Mouse (Mus musculus): ENCODE data around the gene Ddx19a. TPM values are rescaled to one million over a fixed set of nuclear protein-coding genes. Genes with fewer than 3 reads are reported as not detected.

Gene Ddx19a
- polyA plus RNA-seq, 1 experiment from 2014 or later, result 14.1 TPM

DNA sequence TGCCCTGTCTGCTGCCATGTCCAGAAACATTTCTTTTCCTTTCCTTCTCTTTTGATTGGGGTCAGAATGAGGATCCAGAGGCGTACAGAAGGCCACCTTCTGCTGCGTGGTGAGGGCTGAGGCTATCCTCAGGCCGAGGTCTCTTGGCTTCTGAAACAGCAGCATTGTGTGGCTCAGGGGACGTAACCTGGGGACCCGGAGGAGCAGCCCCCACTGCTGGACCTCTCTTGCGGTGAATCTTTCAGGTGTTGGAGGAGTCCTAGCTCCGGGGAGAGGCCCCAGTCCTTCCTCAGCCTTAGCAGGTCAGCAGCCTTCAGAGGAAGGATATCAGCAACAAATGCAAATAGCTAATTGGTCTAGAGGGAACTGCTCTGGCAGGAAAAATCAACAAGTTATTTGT is 69.2 kb downstream of the Ddx19a start:
- Histone ChIP-seq H3K4me3 (no peak overlapping the region), H3K36me3 (peaks cover 8% of the 10 kb centered on the region; the same call in 1 of the 2 replicates), H3K4me1 (peaks cover 10% of the 10 kb centered on the region; the same call in 1 of the 2 replicates), H3K27me3 (no peaks in the 10 kb centered on the region), H3K4me2 (replicated peaks) (no peak overlapping the region), H3K9me3 (no peaks in the 10 kb centered on the region), H3K27ac (no peak overlapping the region), H3K9ac (no peak overlapping the region)
- WGBS, result 82% methylated on average over 7 of the region's 7 CpGs
- ATAC-seq (ENCODE audit: insufficient number of reproducible peaks, insufficient read depth, low FRiP score, low TSS enrichment), result no peak

GRCm38 (mm10) chr8:110926690-110927089 is 70.9 kb downstream of the Ddx19a start:
- Histone ChIP-seq H3K27ac (no peak overlapping the region), H3K27me3 (no peaks in the 10 kb centered on the region), H3K9me3 (no peaks in the 10 kb centered on the region), H3K36me3 (peaks cover 10% of the 10 kb centered on the region; the same call in 1 of the 2 replicates), H3K4me3 (no peak overlapping the region), H3K4me2 (replicated peaks) (no peak overlapping the region), H3K9ac (no peak overlapping the region), H3K4me1 (peaks cover 15% of the 10 kb centered on the region)
- ATAC-seq (ENCODE audit: insufficient number of reproducible peaks, insufficient read depth, low FRiP score, low TSS enrichment), result no peak
- WGBS, result 52% methylated on average over 5 of the region's 5 CpGs

- Histone ChIP-seq H3K9me3 (no peaks in the 10 kb centered on the region), H3K36me3 (peaks cover 9% of the 10 kb centered on the region; the same call in 1 of the 2 replicates), H3K9ac (no peak overlapping the region), H3K4me1 (peaks cover 25% of the 10 kb centered on the region), H3K27ac (no peak overlapping the region), H3K27me3 (no peaks in the 10 kb centered on the region), H3K4me2 (replicated peaks) (no peak overlapping the region), H3K4me3 (no peak overlapping the region)
- WGBS, result 90% methylated on average over 8 of the region's 8 CpGs
- no peak for ATAC-seq (ENCODE audit: insufficient number of reproducible peaks, insufficient read depth, low FRiP score, low TSS enrichment)
These were observed 71.9 kb downstream of the Ddx19a start for GRCm38 (mm10) chr8:110925691-110926140.

Small RNA genes within 50 kb of the gene (microRNA-seq; reads per million reads assigned to microRNA genes)
- gene Gm24103 (not detected), gene Mir3473d (0.54 reads per million)

Other genes starting within 250 kb of the Ddx19a start
- gene Il34, start 191.9 kb downstream of the Ddx19a start, polyA plus RNA-seq (2016; fragmentation: Nextera tagmentation; extraction: Ambion mirVana), result 0.46 and 0.83 TPM in 2 replicates
- 85.5 and 87.8 TPM in 2 replicates for gene Cog4, start 151.2 kb downstream of the Ddx19a start, polyA plus RNA-seq (2016; fragmentation: Nextera tagmentation; extraction: Ambion mirVana)
- gene Sf3b3, start 151.0 kb downstream of the Ddx19a start, polyA plus RNA-seq (2016; fragmentation: Nextera tagmentation; extraction: Ambion mirVana), result 193 and 196 TPM in 2 replicates
- gene Fuk, start 95.3 kb downstream of the Ddx19a start, polyA plus RNA-seq (2016; fragmentation: Nextera tagmentation; extraction: Ambion mirVana), result 16.8 and 17.0 TPM in 2 replicates
- gene St3gal2, start 77.9 kb downstream of the Ddx19a start, polyA plus RNA-seq (2016; fragmentation: Nextera tagmentation; extraction: Ambion mirVana), result 44.6 and 45.5 TPM in 2 replicates
- gene Ddx19b, start 34.0 kb upstream of the Ddx19a start, polyA plus RNA-seq (2016; fragmentation: Nextera tagmentation; extraction: Ambion mirVana), result 5.5 and 5.6 TPM in 2 replicates
- 69.9 and 71.9 TPM in 2 replicates for gene Aars, start 35.3 kb upstream of the Ddx19a start, polyA plus RNA-seq (2016; fragmentation: Nextera tagmentation; extraction: Ambion mirVana)
- gene Exosc6, start 58.5 kb upstream of the Ddx19a start, polyA plus RNA-seq (2016; fragmentation: Nextera tagmentation; extraction: Ambion mirVana), result 26.0 and 26.9 TPM in 2 replicates
- 1.6 and 2.3 TPM in 2 replicates for gene Clec18a, start 94.6 kb upstream of the Ddx19a start, polyA plus RNA-seq (2016; fragmentation: Nextera tagmentation; extraction: Ambion mirVana)
- 12.8 and 14.3 TPM in 2 replicates for gene Pdpr, start 96.8 kb upstream of the Ddx19a start, polyA plus RNA-seq (2016; fragmentation: Nextera tagmentation; extraction: Ambion mirVana)